Comparison of ENCODE assay signal across 19 mouse cellular contexts in the genomic region with DNA sequence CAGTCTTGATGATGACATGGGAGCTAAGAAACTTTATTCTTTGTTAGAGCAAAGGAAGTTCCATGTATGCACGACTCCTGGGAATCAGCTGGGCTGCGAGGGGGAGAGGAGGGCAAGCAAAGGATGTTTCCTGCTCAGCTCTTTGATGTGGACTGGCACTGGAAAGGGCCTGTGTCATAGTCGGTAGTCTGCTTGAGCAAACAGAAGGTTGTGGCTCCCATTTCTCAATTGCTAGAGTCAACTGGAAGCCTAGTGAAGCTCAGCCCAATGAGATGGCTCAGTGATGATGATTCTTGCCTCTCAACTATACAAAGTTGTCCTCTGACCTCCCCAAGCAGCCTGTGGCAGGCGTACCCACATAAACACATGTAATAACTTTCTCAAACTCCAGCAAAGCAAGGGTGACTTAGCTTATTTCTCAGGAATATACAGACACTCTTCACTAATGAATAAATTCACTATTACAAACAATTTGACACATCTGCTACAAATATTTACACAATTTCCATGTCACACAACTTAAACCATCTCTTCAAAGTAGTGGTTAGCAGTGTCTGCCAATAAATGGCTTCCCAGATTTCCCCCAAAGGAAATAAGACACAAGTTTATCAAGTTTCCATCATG.
A peak's percentile ranks its signal among the peaks of the same experiment; 100 is the strongest.
DNase-seq lines count a peak whose midpoint lies in the region; ATAC-seq and TF ChIP-seq lines count a peak whose summit lies in the region.
"Had no signal": no experiment of that assay in that cellular context is flagged by ENCODE, and none has a peak within 500 bp of the region (broad histone marks: within the 10 kb centered on the region; RNA-seq: fewer than 3 reads in every experiment).

No protein-coding gene starts in this region.

- H3K9me3 ChIP-seq in intestine, embryonic 14.5 days (ENCODE audit: control insufficient read depth, low read length): peaks cover 4% of the 10 kb centered on the region; the same call in 1 of the 2 replicates
- no peaks in the 10 kb centered on the region for H3K9me3 ChIP-seq in intestine, postnatal 0 days (ENCODE audit: control insufficient read depth)
- no peaks in the 10 kb centered on the region for H3K9me3 ChIP-seq in midbrain, embryonic 11.5 days (ENCODE audit: control insufficient read depth, low read length)
- no peaks in the 10 kb centered on the region for H3K9me3 ChIP-seq in midbrain, embryonic 14.5 days (ENCODE audit: control insufficient read depth, low read length)
- H3K9me3 ChIP-seq: forebrain, embryonic 15.5 days; heart, embryonic 12.5 days; hindbrain, embryonic 10.5 days had no signal

- H3K36me3 ChIP-seq in intestine, embryonic 14.5 days (ENCODE audit: control insufficient read depth, insufficient read depth, low read length): no peaks in the 10 kb centered on the region
- no peaks in the 10 kb centered on the region for H3K36me3 ChIP-seq in intestine, postnatal 0 days (ENCODE audit: control insufficient read depth, insufficient read depth)
- H3K36me3 ChIP-seq in midbrain, embryonic 11.5 days (ENCODE audit: control insufficient read depth, insufficient read depth, low read length): no peaks in the 10 kb centered on the region
- no peaks in the 10 kb centered on the region for H3K36me3 ChIP-seq in midbrain, embryonic 14.5 days (ENCODE audit: control insufficient read depth, insufficient read depth, low read length)
- H3K36me3 ChIP-seq in myocyte (ENCODE audit: control insufficient read depth, insufficient read depth): no peaks in the 10 kb centered on the region
- H3K36me3 ChIP-seq: forebrain, embryonic 15.5 days; heart, embryonic 12.5 days; hindbrain, embryonic 10.5 days had no signal

- H3ac ChIP-seq in myocyte (ENCODE audit: control insufficient read depth, insufficient read length): no peak overlapping the region

- H3K4me2 ChIP-seq in intestine, embryonic 14.5 days (ENCODE audit: low read length): no peak overlapping the region
- no peak overlapping the region for H3K4me2 ChIP-seq in intestine, postnatal 0 days (replicated peaks; ENCODE audit: low read depth)
- H3K4me2 ChIP-seq in midbrain, embryonic 11.5 days: no peak overlapping the region
- no peak overlapping the region for H3K4me2 ChIP-seq in midbrain, embryonic 14.5 days (ENCODE audit: low read length)
- H3K4me2 ChIP-seq in myocyte (ENCODE audit: low read depth): peak overlapping the region; percentile 24
- H3K4me2 ChIP-seq: forebrain, embryonic 15.5 days; heart, embryonic 12.5 days; hindbrain, embryonic 14.5 days had no signal

- H3K4me1 ChIP-seq in intestine, embryonic 14.5 days (replicated peaks; ENCODE audit: control insufficient read depth, insufficient read depth, low read length): no peaks in the 10 kb centered on the region
- H3K4me1 ChIP-seq in intestine, postnatal 0 days (replicated peaks; ENCODE audit: control insufficient read depth, insufficient read depth, low read length): no peaks in the 10 kb centered on the region
- H3K4me1 ChIP-seq in midbrain, embryonic 11.5 days (ENCODE audit: control insufficient read depth, insufficient read depth, low read length): no peaks in the 10 kb centered on the region
- H3K4me1 ChIP-seq in midbrain, embryonic 14.5 days (ENCODE audit: control insufficient read depth, insufficient read depth, low read length): no peaks in the 10 kb centered on the region
- H3K4me1 ChIP-seq: forebrain, embryonic 15.5 days; hindbrain, embryonic 10.5 days had no signal

- no peak overlapping the region for H3K9ac ChIP-seq in intestine, embryonic 14.5 days (ENCODE audit: low read length)
- no peak overlapping the region for H3K9ac ChIP-seq in intestine, postnatal 0 days (ENCODE audit: low read depth, low read length)
- no peak overlapping the region for H3K9ac ChIP-seq in midbrain, embryonic 11.5 days (ENCODE audit: low read length)
- no peak overlapping the region for H3K9ac ChIP-seq in midbrain, embryonic 14.5 days (replicated peaks; ENCODE audit: low read length)
- H3K9ac ChIP-seq: forebrain, embryonic 15.5 days; heart, embryonic 12.5 days; hindbrain, embryonic 14.5 days had no signal

- no peaks in the 10 kb centered on the region for H3K27me3 ChIP-seq in intestine, embryonic 14.5 days (replicated peaks; ENCODE audit: control insufficient read depth, insufficient read depth, low read length)
- H3K27me3 ChIP-seq in intestine, postnatal 0 days (replicated peaks; ENCODE audit: control insufficient read depth, insufficient read depth, low read length): no peaks in the 10 kb centered on the region
- H3K27me3 ChIP-seq in midbrain, embryonic 11.5 days (ENCODE audit: control insufficient read depth, insufficient read depth, low read length): no peaks in the 10 kb centered on the region
- H3K27me3 ChIP-seq in midbrain, embryonic 14.5 days (ENCODE audit: control insufficient read depth, insufficient read depth, low read length): no peaks in the 10 kb centered on the region
- no peaks in the 10 kb centered on the region for H3K27me3 ChIP-seq in myocyte (ENCODE audit: control insufficient read depth, insufficient read depth, insufficient read length)
- H3K27me3 ChIP-seq: CH12.LX; forebrain, embryonic 15.5 days; heart, embryonic 12.5 days; Patski had no signal

- H3K4me3 ChIP-seq in intestine, embryonic 14.5 days (ENCODE audit: low read depth, low read length): no peak overlapping the region
- H3K4me3 ChIP-seq in intestine, postnatal 0 days (ENCODE audit: low read depth, low read length): no peak overlapping the region
- no peak overlapping the region for H3K4me3 ChIP-seq in midbrain, embryonic 11.5 days (ENCODE audit: low read depth, low read length)
- H3K4me3 ChIP-seq in midbrain, embryonic 14.5 days (replicated peaks; ENCODE audit: low read depth, low read length): no peak overlapping the region
- no peak overlapping the region for H3K4me3 ChIP-seq in myocyte
- H3K4me3 ChIP-seq: erythroblast, embryonic 14.5 days; forebrain, embryonic 15.5 days; heart, embryonic 12.5 days; hindbrain, embryonic 10.5 days had no signal

- no peak for TF ChIP-seq POLR2A in myocyte (IDR thresholded peaks at IDR 0.05; ENCODE audit: insufficient read length, low read depth)

- TF ChIP-seq CTCF in intestine, postnatal 0 days (IDR thresholded peaks at IDR 0.05; ENCODE audit: low read depth): no peak

- H3K79me2 ChIP-seq in myocyte (ENCODE audit: control insufficient read depth, insufficient read depth): no peaks in the 10 kb centered on the region

- no peak for ATAC-seq in intestine, embryonic 14.5 days (replicated peaks; ENCODE audit: low FRiP score, low TSS enrichment, low read depth)
- no peak for ATAC-seq in intestine, postnatal 0 days
- ATAC-seq in midbrain, embryonic 11.5 days (ENCODE audit: low FRiP score): no peak
- ATAC-seq in midbrain, embryonic 14.5 days (ENCODE audit: low FRiP score, low TSS enrichment): no peak
- ATAC-seq: activated CD4-positive, CD25-positive, alpha-beta regulatory T cell, adult 4 months; forebrain, embryonic 15.5 days; Patski had no signal

- peak overlapping the region; percentile 54 for H3K27ac ChIP-seq in intestine, embryonic 14.5 days (ENCODE audit: low read depth)
- no peak overlapping the region for H3K27ac ChIP-seq in intestine, postnatal 0 days (ENCODE audit: low read depth, low read length)
- no peak overlapping the region for H3K27ac ChIP-seq in midbrain, embryonic 11.5 days (ENCODE audit: low read depth, low read length)
- H3K27ac ChIP-seq in midbrain, embryonic 14.5 days (replicated peaks; ENCODE audit: low read depth, low read length): no peak overlapping the region
- H3K27ac ChIP-seq: forebrain, embryonic 15.5 days; hindbrain, embryonic 10.5 days; hindbrain, embryonic 14.5 days had no signal

- 32% methylated on average over 4 of the region's 4 CpGs for WGBS in intestine, embryonic 14.5 days
- 38% methylated on average over 4 of the region's 4 CpGs for WGBS in intestine, postnatal 0 days
- WGBS in midbrain, embryonic 11.5 days: 72% methylated on average over 4 of the region's 4 CpGs
- WGBS in midbrain, embryonic 14.5 days: 80% methylated on average over 4 of the region's 4 CpGs

- DNase-seq in intestine, embryonic 14.5 days (ENCODE audit: low spot score): no peak
- peak; percentile 51 for DNase-seq in midbrain, embryonic 11.5 days (ENCODE audit: low spot score, missing footprints)
- no peak for DNase-seq in midbrain, embryonic 14.5 days
- no peak for DNase-seq in adrenal gland, postnatal 36 days
- DNase-seq: adrenal gland, postnatal 14 days; cerebellum, adult 18-20 months; cerebellum, adult 9-11 months; cerebellum, postnatal 36 days; gastrocnemius, postnatal 10 days had no signal

TF ChIP-seq in myocyte, 11 proteins besides CTCF, POLR2A, EP300 and RAD21:
- TF ChIP-seq MAX (IDR thresholded peaks at IDR 0.05; ENCODE audit: low read depth): no peak
- no peak for TF ChIP-seq USF1 (IDR thresholded peaks at IDR 0.05; ENCODE audit: low read depth)
